In genomic region chr17:85927261-85927660, GRCm38 (mm10) we compare ENCODE assay signal across 23 mouse cellular contexts.
DNase-seq lines count a peak whose midpoint lies in the region; ATAC-seq lines count a peak whose summit lies in the region.
"Had no signal": no experiment of that assay in that cellular context is flagged by ENCODE, and none has a peak within 500 bp of the region (broad histone marks: within the 10 kb centered on the region; RNA-seq: fewer than 3 reads in every experiment).

No protein-coding gene starts in this region.

- no peak overlapping the region for H3K4me2 ChIP-seq in embryonic facial prominence, embryonic 14.5 days (ENCODE audit: low read depth, low read length)
- peak overlapping the region; percentile 43 for H3K4me2 ChIP-seq in liver, embryonic 13.5 days
- H3K4me2 ChIP-seq: forebrain, embryonic 12.5 days; hindbrain, embryonic 13.5 days; limb, embryonic 15.5 days; neural tube, embryonic 13.5 days had no signal

- no peak overlapping the region for H3K27ac ChIP-seq in embryonic facial prominence, embryonic 14.5 days (replicated peaks; ENCODE audit: low read depth, low read length)
- H3K27ac ChIP-seq in embryonic facial prominence, embryonic 10.5 days (replicated peaks), result no peak overlapping the region
- H3K27ac ChIP-seq in liver, embryonic 13.5 days, result no peak overlapping the region; the same call in 1 of the 2 replicates
- H3K27ac ChIP-seq: forebrain, embryonic 12.5 days; hindbrain, embryonic 13.5 days; limb, embryonic 15.5 days; midbrain, embryonic 10.5 days; neural tube, embryonic 13.5 days; stomach, postnatal 0 days had no signal

- H3K27me3 ChIP-seq in embryonic facial prominence, embryonic 14.5 days (replicated peaks; ENCODE audit: control insufficient read depth, insufficient read depth, low read length), result no peaks in the 10 kb centered on the region
- peaks cover 38% of the 10 kb centered on the region for H3K27me3 ChIP-seq in embryonic facial prominence, embryonic 10.5 days (replicated peaks; ENCODE audit: low read depth, poor library complexity, severe bottlenecking)
- H3K27me3 ChIP-seq in liver, embryonic 13.5 days, result no peaks in the 10 kb centered on the region
- H3K27me3 ChIP-seq: forebrain, embryonic 12.5 days had no signal

- 54% methylated on average over 9 of the region's 9 CpGs for WGBS in embryonic facial prominence, embryonic 14.5 days
- WGBS in embryonic facial prominence, embryonic 10.5 days, result 78% methylated on average over 9 of the region's 9 CpGs
- 63% methylated on average over 9 of the region's 9 CpGs for WGBS in liver, embryonic 13.5 days (ENCODE audit: insufficient replicate concordance)

- intact Hi-C loops in left cerebral cortex, postnatal 4 days (cut with DNase I), result no loop called here
- intact Hi-C loops in left cerebral cortex, postnatal 14 days (cut with DNase I), result no loop called here

- no peaks in the 10 kb centered on the region for H3K36me3 ChIP-seq in embryonic facial prominence, embryonic 14.5 days (ENCODE audit: control insufficient read depth, insufficient read depth, low read length)
- H3K36me3 ChIP-seq in embryonic facial prominence, embryonic 10.5 days (replicated peaks), result no peaks in the 10 kb centered on the region
- H3K36me3 ChIP-seq in liver, embryonic 13.5 days, result no peaks in the 10 kb centered on the region
- H3K36me3 ChIP-seq: forebrain, embryonic 12.5 days; hindbrain, embryonic 13.5 days; limb, embryonic 15.5 days; midbrain, embryonic 10.5 days; neural tube, embryonic 13.5 days had no signal

- peak; percentile 41 for DNase-seq in embryonic facial prominence, embryonic 14.5 days (ENCODE audit: low spot score)
- no peak for DNase-seq in embryonic facial prominence, embryonic 10.5 days (ENCODE audit: low spot score)
- peak; percentile 28 for DNase-seq in left cerebral cortex, postnatal 4 days
- no peak for DNase-seq in left cerebral cortex, postnatal 14 days (ENCODE audit: low spot score in 2 of 2)
- peak; percentile 49 for DNase-seq in brain, adult 2 months (ENCODE audit: low read depth, low spot score)
- DNase-seq in liver, embryonic 13.5 days, result no peak
- DNase-seq in heart, adult 8-10 months (ENCODE audit: low spot score), result no peak
- no peak for DNase-seq in adrenal gland, adult 2 months
- DNase-seq: cerebellum, adult 18-20 months; gastrocnemius, postnatal 25 days; heart, adult 18-20 months; kidney, adult 18-20 months; kidney, postnatal 4 days had no signal

- H3K9me3 ChIP-seq in embryonic facial prominence, embryonic 14.5 days (ENCODE audit: control insufficient read depth, low read length), result no peaks in the 10 kb centered on the region
- no peaks in the 10 kb centered on the region for H3K9me3 ChIP-seq in embryonic facial prominence, embryonic 10.5 days
- H3K9me3 ChIP-seq in liver, embryonic 13.5 days (replicated peaks), result no peaks in the 10 kb centered on the region
- H3K9me3 ChIP-seq: forebrain, embryonic 12.5 days; hindbrain, embryonic 13.5 days; limb, embryonic 15.5 days; midbrain, embryonic 10.5 days; neural tube, embryonic 13.5 days had no signal

- H3K4me3 ChIP-seq in embryonic facial prominence, embryonic 14.5 days (ENCODE audit: low read depth, low read length), result no peak overlapping the region
- H3K4me3 ChIP-seq in embryonic facial prominence, embryonic 10.5 days, result no peak overlapping the region
- peak overlapping the region; percentile 36 for H3K4me3 ChIP-seq in liver, embryonic 13.5 days (replicated peaks)
- H3K4me3 ChIP-seq: forebrain, embryonic 12.5 days; hindbrain, embryonic 13.5 days; limb, embryonic 15.5 days; midbrain, embryonic 10.5 days; myocyte; neural tube, embryonic 13.5 days had no signal

- H3K4me1 ChIP-seq in embryonic facial prominence, embryonic 14.5 days (ENCODE audit: control insufficient read depth, insufficient read depth, low read length), result 0 out of 2 replicates have a peak, but pooled peaks cover 11% of the 10 kb centered on the region
- peaks cover 42% of the 10 kb centered on the region for H3K4me1 ChIP-seq in embryonic facial prominence, embryonic 10.5 days
- peaks cover 10% of the 10 kb centered on the region; the same call in 1 of the 2 replicates for H3K4me1 ChIP-seq in liver, embryonic 13.5 days (replicated peaks)

- ATAC-seq in embryonic facial prominence, embryonic 14.5 days (ENCODE audit: low read depth), result no peak
- ATAC-seq in liver, embryonic 13.5 days (ENCODE audit: low read depth), result no peak
- ATAC-seq: CD4-positive, CD25-positive, alpha-beta regulatory T cell, adult 4 months; inflammation-experienced regulatory T-cells, adult 6 months; lung, postnatal 0 days had no signal

- no peak overlapping the region for H3K9ac ChIP-seq in embryonic facial prominence, embryonic 14.5 days (ENCODE audit: low read depth, low read length)
- H3K9ac ChIP-seq in liver, embryonic 13.5 days, result no peak overlapping the region; the same call in 1 of the 2 replicates
- H3K9ac ChIP-seq: forebrain, embryonic 12.5 days; hindbrain, embryonic 13.5 days; limb, embryonic 15.5 days; neural tube, embryonic 13.5 days had no signal

Comparison
In these comparisons a context has a peak if more than half of its experiments do, and no peak if none do; other contexts are left out.
1. DNase-seq: peak in embryonic facial prominence, embryonic 14.5 days (single experiment), left cerebral cortex, postnatal 4 days (single experiment) and brain, adult 2 months (single experiment); none in embryonic facial prominence, embryonic 10.5 days (single experiment), left cerebral cortex, postnatal 14 days (0 of 2), liver, embryonic 13.5 days (single experiment), heart, adult 8-10 months (single experiment) and adrenal gland, adult 2 months (single experiment).